Mouse (Mus musculus) brain, adult 10 weeks (tissue): ENCODE measurements around the gene Tspan3. TPM values are rescaled to one million over a fixed set of nuclear protein-coding genes. Genes with fewer than 3 reads are reported as not detected.

ENCODE experiments used
- polyA plus RNA-seq: library from polyadenylated mRNA; stranded (reverse); fragments of 350-450 nt; fragmentation: Illumina TruSeq; extraction: RNeasy Lipid Tissue Mini Kit (QIAGEN cat#74804); gene quantifications from one replicate; pipeline ENCODE4 v1.2.3, GENCODE M21; 2015; ENCODE audit warnings: low read depth, low replicate concordance

Tspan3 gene
- polyA plus RNA-seq: 467 TPM

DNA sequence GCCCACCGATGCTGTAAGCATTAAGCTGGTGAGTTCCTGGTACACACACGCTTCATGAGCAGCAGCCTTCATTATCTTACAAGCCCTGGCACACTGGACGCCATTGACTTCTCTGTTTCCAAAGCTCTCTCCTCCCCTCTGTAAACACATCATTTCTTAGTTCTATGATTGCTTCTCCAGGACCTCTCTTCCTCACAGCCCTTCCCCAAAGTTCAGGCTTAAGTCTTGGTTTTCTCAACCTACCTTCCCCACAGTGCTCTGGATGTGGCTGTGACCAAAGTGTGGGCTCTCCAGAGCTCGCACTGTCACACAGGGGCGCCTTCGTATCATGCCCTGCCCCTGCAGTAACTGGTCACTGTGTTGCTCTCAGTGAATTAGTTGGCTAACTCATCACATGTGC is at the start of gene Tspan3:
Gene Tspan3, minus strand, starts transcription at position 101 of the 400 bp plus-strand sequence.

GRCm38 (mm10) chr9:56089778-56090520 is 75.3 kb downstream of the Tspan3 start, which contains the start of gene Pstpip1:
Pstpip1 (plus strand) TSS chr9:56089962.

Other genes with a start within 250 kb of the Tspan3 start
- gene Scaper, start 227.4 kb downstream of the Tspan3 start, polyA plus RNA-seq: 15.6 TPM
- gene 4930563M21Rik, start 154.9 kb downstream of the Tspan3 start, polyA plus RNA-seq: not detected
- gene Rcn2, start 123.6 kb downstream of the Tspan3 start, polyA plus RNA-seq: 176 TPM
- 2.4 TPM for gene Pstpip1, start 75.5 kb downstream of the Tspan3 start, polyA plus RNA-seq